Mouse (Mus musculus) midbrain, embryonic 13.5 days (tissue): ENCODE measurements at regions not wholly inside any gene's neighbourhood (a gene's known extent, or its start where the extent isn't known, plus 50 kb on each side); places are given as distances from the start of the nearest gene placed in this dataset.
A peak's percentile ranks its signal among the peaks of the same experiment; 100 is the strongest.
"Not testable (repeated sequence)": the region's sequence is repeated elsewhere in the genome, so short reads cannot be mapped to it uniquely, and the experiment has no call there.

Source experiments
- ATAC-seq: fragments of 200-750 bp; cut with Nextera tagmentation; 2 replicates; pipeline ENCODE4 v1.8.0; 2017; ENCODE audit warnings: mild to moderate bottlenecking, moderate TSS enrichment, moderate library complexity
- H3K27ac ChIP-seq: fragments of 300-500 bp; sonication (generic); 2 replicates; pipeline ENCODE4 v1.5.1; 2015; ENCODE audit warnings: inconsistent platforms, mild to moderate bottlenecking, moderate library complexity
- H3K27me3 ChIP-seq: fragments of 300-500 bp; sonication (generic); 2 replicates; pipeline ENCODE4 v1.6.1; 2015; ENCODE audit warnings: mild to moderate bottlenecking, inconsistent platforms
- H3K36me3 ChIP-seq: fragments of 300-500 bp; sonication (generic); 2 replicates; pipeline ENCODE4 v1.6.1; 2015; ENCODE audit warnings: mild to moderate bottlenecking, inconsistent platforms
- H3K4me1 ChIP-seq: fragments of 300-500 bp; sonication (generic); replicated peaks from 2 replicates; pipeline ENCODE4 v1.6.1; 2015; ENCODE audit warnings: inconsistent platforms
- H3K4me2 ChIP-seq: fragments of 300-500 bp; sonication (generic); replicated peaks from 2 replicates; pipeline ENCODE4 v1.6.1; 2015; ENCODE audit warnings: moderate library complexity, mild to moderate bottlenecking, inconsistent platforms
- H3K4me3 ChIP-seq: fragments of 300-500 bp; sonication (generic); replicated peaks from 2 replicates; pipeline ENCODE4 v1.5.1; 2015; ENCODE audit warnings: mild to moderate bottlenecking, inconsistent platforms
- H3K9ac ChIP-seq: fragments of 300-500 bp; sonication (generic); replicated peaks from 2 replicates; pipeline ENCODE4 v1.6.1; 2015; ENCODE audit warnings: mild to moderate bottlenecking, inconsistent platforms
- H3K9me3 ChIP-seq: fragments of 300-500 bp; sonication (generic); 2 replicates; pipeline ENCODE4 v1.6.1; 2016; ENCODE audit warnings: mild to moderate bottlenecking, inconsistent platforms
- WGBS: fragments of 180-500 bp; shearing (Covaris S2); methylation state at CpG from one replicate; pipeline ENCODE4 v1.1.7; 2015; 5-methylcytosine and 5-hydroxymethylcytosine counted together

DNA sequence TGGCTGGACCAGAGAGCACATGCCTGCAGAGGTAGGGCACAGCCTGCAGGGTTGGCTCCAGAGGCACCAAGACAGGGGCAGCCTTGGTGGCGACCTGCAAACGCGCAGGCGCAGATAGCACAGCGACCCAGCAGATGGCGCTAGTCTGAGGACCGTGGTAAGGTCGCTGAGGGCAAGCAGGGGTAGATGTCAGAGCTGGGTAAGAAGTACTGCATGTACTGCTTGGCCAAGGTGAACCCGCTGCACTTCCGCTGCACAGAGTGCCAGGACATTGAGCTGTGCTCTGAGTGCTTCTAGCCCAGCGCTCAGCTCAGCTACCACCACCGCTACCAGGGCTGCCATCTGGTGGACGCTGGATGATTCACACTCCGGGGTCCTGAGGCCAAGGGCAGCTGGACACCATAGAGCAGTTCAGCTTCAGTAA is 68.3 kb downstream of the Hsp90b1 start:
- peak; percentile 96 for ATAC-seq
- WGBS, result 3% methylated on average over 14 of the region's 14 CpGs
- H3K4me1 ChIP-seq, H3K27ac ChIP-seq, H3K36me3 ChIP-seq, H3K9me3 ChIP-seq, H3K27me3 ChIP-seq, H3K9ac ChIP-seq: not testable (repeated sequence)
- H3K4me3 ChIP-seq, result peak overlapping the region; percentile 34
- peak overlapping the region; percentile 53 for H3K4me2 ChIP-seq

DNA sequence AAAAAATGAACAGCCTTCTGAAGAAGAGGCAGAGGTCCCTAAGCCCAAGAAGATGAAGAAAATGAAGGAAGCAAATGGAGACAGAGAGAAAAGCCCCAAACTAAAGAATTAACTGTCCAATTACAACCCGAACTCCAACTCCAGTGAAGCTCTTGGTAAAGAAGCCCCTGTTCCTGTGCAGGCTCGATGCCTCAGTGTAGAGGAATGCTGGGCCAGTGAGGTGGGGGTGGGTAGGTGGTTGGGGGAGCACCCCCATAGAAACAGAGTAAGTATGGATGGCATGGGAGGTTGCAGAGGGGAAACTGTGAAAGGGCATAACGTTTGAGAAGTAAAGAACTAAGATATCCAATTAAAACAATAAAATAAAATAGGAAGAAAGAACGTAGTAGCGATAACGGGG is 68.8 kb downstream of the Hsp90b1 start:
- H3K9me3 ChIP-seq, H3K27ac ChIP-seq, H3K9ac ChIP-seq, H3K4me1 ChIP-seq, H3K27me3 ChIP-seq, H3K36me3 ChIP-seq: not testable (repeated sequence)
- ATAC-seq, result peak; percentile 62; the same call in 1 of the 2 replicates
- WGBS, result 35% methylated on average over 6 of the region's 6 CpGs
- H3K4me2 ChIP-seq, result peak overlapping the region; percentile 53
- peak overlapping the region; percentile 34 for H3K4me3 ChIP-seq

DNA sequence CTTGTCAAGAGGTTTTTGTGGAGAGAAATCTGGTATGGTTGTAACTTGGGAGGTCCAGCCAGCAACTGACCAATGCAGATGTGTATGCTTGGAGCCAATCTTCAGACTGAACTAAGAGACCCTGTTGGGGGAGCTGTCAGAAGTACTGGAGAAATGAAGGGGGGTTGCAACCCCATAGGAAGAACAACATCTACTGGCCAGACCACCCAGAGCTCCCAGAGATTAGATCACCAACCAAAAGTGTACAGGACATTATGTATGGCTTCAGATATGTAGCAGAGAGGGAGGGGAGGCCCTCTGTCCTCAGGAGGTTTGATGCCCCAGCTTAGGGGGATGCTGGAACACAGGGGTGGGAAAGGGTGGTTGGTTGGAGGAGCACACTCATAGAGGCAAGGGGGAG is 78.6 kb downstream of the Hsp90b1 start:
- not testable (repeated sequence) for H3K9me3 ChIP-seq, H3K4me3 ChIP-seq, H3K36me3 ChIP-seq, ATAC-seq, H3K9ac ChIP-seq, H3K4me2 ChIP-seq, H3K27ac ChIP-seq, H3K27me3 ChIP-seq, H3K4me1 ChIP-seq

GRCm38 (mm10) chr10:86617958-86618664 is 87.2 kb downstream of the Hsp90b1 start:
- not testable (repeated sequence) for H3K4me2 ChIP-seq, H3K4me3 ChIP-seq, H3K9me3 ChIP-seq, H3K36me3 ChIP-seq, H3K27ac ChIP-seq, H3K4me1 ChIP-seq, H3K27me3 ChIP-seq, ATAC-seq, H3K9ac ChIP-seq
- WGBS, result 83% methylated on average over 6 of the region's 6 CpGs

DNA sequence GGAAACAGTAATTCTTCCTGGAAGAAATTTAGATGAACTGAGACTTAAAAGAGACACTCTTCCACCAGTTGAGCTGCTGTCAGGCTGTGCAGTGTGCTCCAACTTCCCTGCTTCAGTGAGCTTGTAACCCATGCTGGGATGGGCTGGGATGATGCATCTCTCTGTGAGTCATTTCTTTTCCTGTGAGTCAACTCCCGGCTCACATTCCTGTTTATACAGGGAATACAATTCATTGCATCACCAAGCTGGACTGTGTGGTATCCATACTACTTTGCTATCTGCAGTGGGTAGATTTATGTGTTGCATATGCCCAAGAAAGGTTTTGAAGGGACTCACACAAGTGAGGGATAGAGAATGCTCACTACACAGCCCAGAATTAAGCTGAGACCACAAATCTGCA is 93.0 kb downstream of the Hsp90b1 start:
- H3K4me2 ChIP-seq, H3K27me3 ChIP-seq, H3K9me3 ChIP-seq, H3K4me3 ChIP-seq, H3K4me1 ChIP-seq, ATAC-seq, H3K9ac ChIP-seq, H3K27ac ChIP-seq, H3K36me3 ChIP-seq: not testable (repeated sequence)
- 59% methylated on average over 1 of the region's 1 CpGs for WGBS

DNA sequence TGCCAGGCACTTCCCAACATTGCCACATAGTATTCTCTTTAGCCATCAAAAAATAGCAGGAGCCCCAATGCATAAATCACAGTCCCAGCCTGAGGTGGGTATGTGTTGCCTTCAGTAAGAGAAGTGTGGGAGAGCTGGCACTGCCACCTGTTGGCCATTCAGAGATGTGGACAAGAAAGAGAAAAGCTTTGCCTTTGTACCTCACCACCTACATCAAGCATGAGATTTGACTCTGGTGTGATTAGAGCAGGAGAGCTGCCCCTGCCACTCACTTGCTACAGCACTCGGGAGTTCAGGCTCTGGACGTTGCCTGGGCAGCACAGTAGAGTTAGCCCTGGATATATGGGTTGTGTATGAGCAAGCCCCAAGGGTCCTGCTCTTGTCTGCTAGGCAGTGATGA is 95.3 kb downstream of the Hsp90b1 start:
- H3K27ac ChIP-seq, H3K4me1 ChIP-seq, H3K4me3 ChIP-seq, H3K27me3 ChIP-seq, H3K9ac ChIP-seq, H3K36me3 ChIP-seq, ATAC-seq, H3K4me2 ChIP-seq, H3K9me3 ChIP-seq: not testable (repeated sequence)
- 68% methylated on average over 2 of the region's 2 CpGs for WGBS

GRCm38 (mm10) chr10:86600843-86601242 is 102.1 kb upstream of the Syn3 start:
- WGBS, result 35% methylated on average over 7 of the region's 7 CpGs
- not testable (repeated sequence) for H3K4me1 ChIP-seq, H3K27me3 ChIP-seq, H3K27ac ChIP-seq, H3K36me3 ChIP-seq, H3K9me3 ChIP-seq, H3K4me2 ChIP-seq, H3K9ac ChIP-seq, ATAC-seq, H3K4me3 ChIP-seq

DNA sequence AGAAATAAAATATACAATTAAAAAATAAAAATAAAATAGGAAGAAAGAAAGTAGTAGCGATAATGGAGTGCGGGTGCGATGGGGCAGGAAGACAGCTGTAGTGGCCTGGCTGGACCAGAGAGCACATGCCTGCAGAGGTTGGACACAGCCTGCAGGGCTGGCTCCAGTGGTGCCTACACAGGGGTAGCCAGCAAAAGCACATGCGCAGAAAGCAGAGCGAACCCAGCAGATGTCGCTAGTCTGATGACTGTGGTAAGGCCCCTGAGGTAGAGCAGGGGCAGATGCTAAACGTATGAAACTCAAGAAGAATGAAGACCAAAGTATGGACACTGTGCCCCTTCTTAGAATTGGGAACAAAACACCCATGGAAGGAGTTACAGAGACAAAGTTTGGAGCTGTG is 101.3 kb upstream of the Syn3 start:
- H3K9ac ChIP-seq, ATAC-seq, H3K27ac ChIP-seq, H3K9me3 ChIP-seq, H3K36me3 ChIP-seq, H3K4me3 ChIP-seq, H3K27me3 ChIP-seq, H3K4me1 ChIP-seq, H3K4me2 ChIP-seq: not testable (repeated sequence)
- 92% methylated on average over 7 of the region's 7 CpGs for WGBS

DNA sequence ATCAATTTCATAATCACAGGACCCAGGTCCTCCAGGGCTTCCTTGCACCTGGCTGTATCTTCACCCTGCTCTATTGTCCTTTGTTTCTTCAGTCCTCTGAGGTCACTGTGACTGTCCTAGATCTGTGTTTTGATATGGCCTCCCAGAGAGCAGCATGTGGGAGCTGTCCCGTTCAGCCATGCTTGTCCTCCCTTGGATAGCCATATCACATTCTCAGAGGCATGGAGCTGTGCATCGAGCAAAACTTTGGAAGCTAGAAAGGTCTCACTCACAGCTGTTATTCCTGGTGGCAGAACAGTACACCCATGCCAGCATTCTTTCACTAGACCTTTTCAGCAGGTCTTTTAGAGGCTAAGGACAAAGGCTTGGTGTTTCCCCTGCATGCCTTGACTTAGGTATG is 91.5 kb upstream of the Syn3 start:
- not testable (repeated sequence) for H3K27me3 ChIP-seq

DNA sequence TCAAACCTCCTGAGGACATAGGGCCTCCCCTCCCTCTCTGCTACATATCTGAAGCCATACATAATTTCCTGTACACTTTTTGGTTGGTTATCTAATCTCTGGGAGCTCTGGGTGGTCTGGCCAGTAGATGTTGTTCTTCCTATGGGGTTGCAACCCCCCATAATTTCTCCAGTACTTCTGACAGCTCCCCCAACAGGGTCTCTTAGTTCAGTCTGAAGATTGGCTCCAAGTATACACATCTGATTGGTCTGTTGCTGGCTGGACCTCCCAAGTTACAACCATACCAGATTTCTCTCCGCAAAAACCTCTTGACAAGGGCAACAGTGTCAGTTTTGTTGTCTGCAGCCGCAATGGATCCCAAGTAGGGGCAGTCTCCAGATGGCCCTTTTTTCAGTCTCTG is 68.2 kb upstream of the Syn3 start:
- ATAC-seq, H3K4me3 ChIP-seq, H3K36me3 ChIP-seq, H3K27ac ChIP-seq, H3K27me3 ChIP-seq, H3K9ac ChIP-seq, H3K9me3 ChIP-seq, H3K4me1 ChIP-seq, H3K4me2 ChIP-seq: not testable (repeated sequence)
- 86% methylated on average over 2 of the region's 2 CpGs for WGBS

More for the DNA sequence above, 91.5 kb upstream of the Syn3 start:
- not testable (repeated sequence) for H3K36me3 ChIP-seq, H3K9ac ChIP-seq, H3K4me2 ChIP-seq, H3K4me1 ChIP-seq, H3K27ac ChIP-seq, H3K4me3 ChIP-seq, H3K9me3 ChIP-seq, ATAC-seq
- 81% methylated on average over 2 of the region's 2 CpGs for WGBS

- Histone ChIP-seq H3K36me3 (no peaks in the 10 kb centered on the region), H3K9ac (no peak overlapping the region), H3K4me2 (no peak overlapping the region), H3K27ac (no peak overlapping the region), H3K27me3 (no peaks in the 10 kb centered on the region), H3K4me1 (no peaks in the 10 kb centered on the region), H3K4me3 (no peak overlapping the region), H3K9me3 (no peaks in the 10 kb centered on the region)
- no peak for ATAC-seq
- 65% methylated on average over 8 of the region's 8 CpGs for WGBS
Measured at GRCm38 (mm10) chr10:86555843-86556242, 57.1 kb upstream of the Syn3 start.
